Mouse (Mus musculus) adrenal gland, postnatal 36 days (tissue): ENCODE measurements around the gene Dnaja4. TPM values are rescaled to one million over a fixed set of nuclear protein-coding genes. Genes with fewer than 3 reads are reported as not detected.

Experiments
- DNase-seq, 2 experiments: peaks; one replicate each; pipeline ENCODE4 v3.0.0; 2021; ENCODE audit warnings: mixed read lengths in 1 of 2
- microRNA-seq: library from miRNA; unstranded; fragments of <30 nt; microRNA quantifications from one replicate; pipeline ENCODE4 v1.2.0, GENCODE M21; 2021
- total RNA-seq, 2 experiments: library from RNA; stranded (reverse); gene quantifications; 2 replicates each; pipeline ENCODE4 v1.2.3; 2021

The Dnaja4 gene
- total RNA-seq, 2 experiments from 2014 or later: 17.7 to 24.3 TPM

DNA sequence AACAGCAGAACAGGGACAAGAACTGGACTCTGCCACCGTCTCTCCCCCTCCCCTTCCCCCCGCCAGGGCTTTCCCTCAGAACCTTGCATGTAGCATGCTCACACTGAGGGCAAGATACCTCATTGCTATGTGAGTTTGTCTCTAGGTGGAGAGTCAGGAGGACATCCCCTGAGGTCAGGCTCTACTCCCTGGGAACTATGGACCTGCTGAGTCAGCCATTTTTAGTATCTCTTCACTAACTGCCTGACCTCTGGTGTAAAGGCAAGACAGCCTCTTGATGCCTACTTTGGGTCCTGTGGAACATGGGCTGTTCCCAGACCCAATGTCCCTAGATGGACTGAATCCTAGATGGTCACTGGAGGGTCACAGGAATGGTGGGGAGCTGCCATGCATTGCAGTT lies 53.0 kb downstream of the Dnaja4 start:
- no peak for DNase-seq

DNA sequence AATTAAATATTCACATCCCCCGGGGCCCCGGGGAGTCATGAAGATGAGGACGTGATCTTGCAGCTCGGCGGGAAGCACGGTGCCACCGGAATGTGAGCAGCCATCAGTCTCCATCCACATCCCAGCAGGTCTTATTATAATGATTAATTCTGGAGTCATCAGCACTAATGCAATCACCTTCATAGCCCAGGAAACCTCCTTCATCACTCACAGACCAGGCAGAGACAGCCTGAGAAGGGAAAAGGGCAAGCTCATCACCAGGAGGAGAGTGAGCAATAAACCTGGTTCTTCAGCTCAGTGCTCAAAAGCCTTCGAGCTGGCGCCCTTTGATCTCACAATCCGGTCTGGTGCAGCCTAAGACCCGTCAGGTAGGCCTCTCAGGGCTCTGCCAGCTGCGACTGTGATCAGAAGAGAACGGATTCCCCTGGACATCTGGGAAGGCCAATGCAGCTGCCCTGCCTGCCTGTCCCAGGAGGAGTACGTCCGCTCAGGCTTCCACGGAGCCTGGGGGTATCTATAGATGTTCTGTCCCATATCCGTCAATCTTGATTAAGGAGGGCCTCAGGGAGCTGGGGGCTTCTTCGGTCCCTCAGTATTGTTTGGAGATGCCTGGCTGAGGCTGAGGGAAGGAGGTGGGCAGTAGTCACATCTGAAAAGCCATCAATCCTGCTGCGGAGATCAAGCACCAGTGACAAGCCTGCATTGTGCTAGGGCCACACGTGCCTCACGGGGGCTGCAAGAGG lies 53.7 kb downstream of the Dnaja4 start:
- DNase-seq: no peak

DNA sequence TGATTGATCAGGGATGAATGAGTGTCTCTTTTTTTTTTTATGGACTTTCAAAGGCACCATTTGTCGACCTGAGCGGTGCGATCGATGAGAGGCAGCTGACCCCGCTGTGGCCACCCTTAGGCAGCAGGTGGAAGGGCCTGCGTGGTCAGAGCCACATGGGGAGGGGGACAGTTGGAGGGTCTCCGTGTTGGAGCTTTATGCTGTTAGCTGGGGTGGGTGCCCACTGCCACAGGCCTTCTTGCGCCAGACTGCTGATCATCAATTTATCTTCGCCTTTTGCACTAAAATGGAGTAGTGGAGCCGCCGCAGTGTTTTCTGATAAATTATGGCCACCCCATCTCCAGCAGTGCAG lies 54.2 kb downstream of the Dnaja4 start:
- DNase-seq: no peak

DNA sequence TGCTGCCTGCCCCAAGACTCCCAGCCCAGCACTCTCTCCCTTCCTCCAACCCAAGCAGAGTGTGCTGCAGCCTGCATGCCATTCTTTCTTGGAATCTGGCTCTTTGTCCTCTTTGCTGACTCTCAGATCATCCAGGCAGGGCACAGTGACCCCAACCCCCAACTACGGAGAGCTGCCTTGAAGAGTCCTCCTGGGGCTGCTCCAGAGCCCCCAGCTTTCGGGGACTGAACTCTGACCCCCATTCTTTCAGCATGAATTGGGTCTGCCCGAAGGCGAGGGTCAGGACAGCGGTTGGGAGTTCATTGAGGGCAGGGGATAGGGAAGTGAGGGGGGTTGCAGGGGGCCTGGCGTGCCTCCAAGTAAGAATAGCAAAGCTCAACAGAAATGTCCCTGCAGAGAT lies 60.9 kb downstream of the Dnaja4 start:
- DNase-seq: no peak

DNA sequence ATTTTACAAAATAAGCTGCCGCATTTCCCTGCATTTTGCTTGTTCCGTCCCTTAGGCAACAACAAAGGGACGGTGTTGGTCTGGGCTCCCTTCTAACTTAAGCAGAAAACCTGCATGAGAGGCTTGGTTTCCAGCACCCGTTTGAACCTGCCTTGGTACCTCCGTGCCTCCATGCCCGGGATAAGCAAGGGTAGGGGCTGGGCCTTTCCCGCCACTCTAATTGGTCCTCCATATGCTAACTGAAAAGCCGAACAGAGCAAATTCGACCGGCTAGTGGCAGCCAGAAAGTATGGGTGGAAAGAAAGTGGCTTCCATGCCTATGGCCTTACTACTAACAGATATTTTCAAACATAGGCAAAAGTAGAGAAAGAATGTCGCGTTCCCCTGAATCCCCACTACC lies 65.4 kb downstream of the Dnaja4 start:
- no peak for DNase-seq

DNA sequence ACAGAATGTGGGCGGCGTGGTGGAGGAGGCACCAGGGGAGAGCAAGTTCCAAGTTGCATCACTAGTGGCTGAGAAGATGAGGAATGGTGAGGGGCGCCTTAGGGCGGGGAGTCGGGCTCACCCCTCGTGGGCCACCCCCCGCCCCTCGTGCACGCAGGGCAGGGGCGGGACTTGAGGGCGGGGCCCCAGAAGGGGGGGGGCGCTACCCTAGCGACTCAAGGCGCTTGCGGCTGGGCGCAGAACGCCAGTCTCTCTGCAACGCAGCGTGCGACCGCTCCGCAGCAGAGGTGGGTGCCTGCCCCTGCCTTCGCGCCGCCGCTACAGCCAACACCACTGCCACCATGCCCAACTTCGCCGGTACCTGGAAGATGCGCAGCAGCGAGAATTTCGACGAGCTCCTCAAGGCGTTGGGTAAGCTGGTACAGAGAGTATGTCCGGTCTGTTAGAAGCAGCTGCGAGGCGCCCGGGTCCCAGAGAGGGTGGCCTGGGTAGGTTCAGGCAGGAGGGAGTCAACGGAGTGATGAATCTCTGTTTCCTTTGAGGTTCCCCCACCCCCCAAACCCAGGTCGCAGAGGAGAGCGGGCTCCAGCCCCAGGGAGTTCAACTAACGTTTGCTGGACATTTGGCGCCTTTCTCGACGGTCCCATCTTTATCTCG lies 66.0 kb downstream of the Dnaja4 start, which contains the start of gene Crabp1:
Gene Crabp1, plus strand, starts transcription at position 188 of the 657 bp plus-strand sequence.
- DNase-seq: peak in 1 of 2 experiments; percentile 5

DNA sequence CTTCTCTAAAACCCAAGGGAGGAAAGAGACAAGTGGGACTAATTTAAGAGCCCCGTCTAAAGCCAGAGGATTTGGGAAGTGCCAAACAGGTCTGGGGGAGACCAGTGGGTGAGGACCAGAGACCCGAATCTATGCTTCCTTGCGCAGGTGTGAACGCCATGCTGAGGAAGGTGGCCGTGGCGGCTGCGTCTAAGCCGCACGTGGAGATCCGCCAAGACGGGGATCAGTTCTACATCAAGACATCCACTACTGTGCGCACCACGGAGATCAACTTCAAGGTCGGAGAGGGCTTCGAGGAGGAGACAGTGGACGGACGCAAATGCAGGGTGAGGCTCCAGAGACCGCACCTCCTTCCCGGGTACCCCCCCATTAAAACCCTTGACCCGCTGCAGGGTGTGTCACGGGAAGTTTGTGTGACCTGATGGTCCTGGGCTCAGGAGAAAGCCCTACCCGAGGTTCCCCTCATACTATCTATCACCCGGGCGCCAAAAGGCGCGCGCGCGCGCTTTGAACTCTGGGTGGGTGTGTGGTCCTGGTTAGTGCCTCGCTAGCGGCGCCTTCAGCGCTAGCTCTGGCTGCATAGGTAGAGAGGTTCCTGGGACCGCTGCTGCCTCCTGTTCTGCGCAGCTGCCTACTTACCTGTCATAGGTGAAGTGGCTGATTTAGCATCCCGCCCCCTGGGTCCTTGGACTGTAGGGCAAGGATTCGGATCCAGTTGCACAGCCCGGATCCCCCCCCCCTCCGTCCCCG lies 66.8 kb downstream of the Dnaja4 start:
- no peak for DNase-seq

Small RNAs within 50 kb of the gene (microRNA-seq; reads per million reads assigned to microRNA genes)
- gene Mir5710: not detected

Other genes starting within 250 kb of the Dnaja4 start
- gene Dmxl2, start 197.2 kb upstream of the Dnaja4 start, total RNA-seq: 10 to 100 TPM; 14.3 to 16.0 TPM
- not detected for gene Sh2d7, start 159.9 kb upstream of the Dnaja4 start, total RNA-seq
- 10 to 100 TPM; 33.7 to 44.0 TPM for gene Cib2, start 138.7 kb upstream of the Dnaja4 start, total RNA-seq
- gene Idh3a, start 112.5 kb upstream of the Dnaja4 start, total RNA-seq: 100 to 1,000 TPM; 269 to 284 TPM
- 100 to 1,000 TPM; 105 to 213 TPM for gene Acsbg1, start 37.0 kb upstream of the Dnaja4 start, total RNA-seq
- 10 to 100 TPM; 67.6 to 72.7 TPM for gene Wdr61, start 35.6 kb downstream of the Dnaja4 start, total RNA-seq
- gene Crabp1, start 65.9 kb downstream of the Dnaja4 start, total RNA-seq: 1 to 10 TPM; 7.9 to 8.5 TPM
- gene Ireb2, start 164.9 kb downstream of the Dnaja4 start, total RNA-seq: 10 to 100 TPM; 46.3 to 58.4 TPM
- 1 to 10 TPM; 1.4 to 2.1 TPM for gene Hykk, start 218.4 kb downstream of the Dnaja4 start, total RNA-seq